Mouse (Mus musculus) ZHBTc4 (cell line): ENCODE measurements around the gene Samd4b.
A peak's percentile ranks its signal among the peaks of the same experiment; 100 is the strongest.
"Not testable (repeated sequence)": the region's sequence is repeated elsewhere in the genome, so short reads cannot be mapped to it uniquely, and the experiment has no call there.

ENCODE experiments used
- DNase-seq: peaks from one replicate; pipeline ENCODE4 v3.0.0-alpha.2; 2011; ENCODE audit warnings: low read depth, low spot score

Samd4b gene

GRCm38 (mm10) chr7:28561967-28562366, 36.0 kb downstream of the Samd4b start:
- DNase-seq, result no peak

- no peak for DNase-seq
Observed at GRCm38 (mm10) chr7:28560856-28561255, 37.1 kb downstream of the Samd4b start.

- peak; percentile 60 for DNase-seq
Observed at GRCm38 (mm10) chr7:28558486-28558885, 39.5 kb downstream of the Samd4b start.

- DNase-seq, result no peak
Observed at GRCm38 (mm10) chr7:28557708-28558107, 40.2 kb downstream of the Samd4b start.

GRCm38 (mm10) chr7:28557069-28557468, 40.9 kb downstream of the Samd4b start:
- DNase-seq, result no peak

- DNase-seq, result peak; percentile 63
Observed at GRCm38 (mm10) chr7:28555939-28556535, 41.9 kb downstream of the Samd4b start.

- DNase-seq, result no peak
Observed at GRCm38 (mm10) chr7:28553076-28553475, 44.9 kb downstream of the Samd4b start.

- DNase-seq, result no peak
Observed at GRCm38 (mm10) chr7:28547628-28548027, 50.3 kb downstream of the Samd4b start.

GRCm38 (mm10) chr7:28547154-28547553, 50.8 kb downstream of the Samd4b start, which contains the start of gene Nccrp1:
Gene Nccrp1, minus strand, starts transcription at chr7:28547254.
- DNase-seq, result no peak

GRCm38 (mm10) chr7:28546649-28547048, 51.3 kb downstream of the Samd4b start:
- DNase-seq, result no peak

- DNase-seq, result no peak
Observed at GRCm38 (mm10) chr7:28545891-28546210, 52.1 kb downstream of the Samd4b start.

GRCm38 (mm10) chr7:28545048-28545890, 52.7 kb downstream of the Samd4b start:
- DNase-seq, result peak; percentile 69

GRCm38 (mm10) chr7:28544051-28544601, 53.8 kb downstream of the Samd4b start:
- no peak for DNase-seq

GRCm38 (mm10) chr7:28540526-28540925, 57.4 kb downstream of the Samd4b start, which contains the start of gene Sycn:
Gene Sycn, plus strand, starts transcription at chr7:28540885.
- DNase-seq, result no peak

- DNase-seq, result not testable (repeated sequence)
Observed at GRCm38 (mm10) chr7:28538886-28539285, 59.1 kb downstream of the Samd4b start.

GRCm38 (mm10) chr7:28532005-28532404, 65.9 kb downstream of the Samd4b start:
- no peak for DNase-seq

- DNase-seq, result peak; percentile 95
Observed at GRCm38 (mm10) chr7:28527922-28528719, 69.8 kb downstream of the Samd4b start.

- DNase-seq, result not testable (repeated sequence)
Observed at GRCm38 (mm10) chr7:28522536-28522935, 75.4 kb downstream of the Samd4b start, which contains the start of gene Ifnl3. Gene Ifnl3, plus strand, starts transcription at chr7:28522836.

GRCm38 (mm10) chr7:28511441-28511840, 86.5 kb downstream of the Samd4b start:
- DNase-seq, result no peak

GRCm38 (mm10) chr7:28510405-28510974, 87.5 kb downstream of the Samd4b start, which contains the start of gene Ifnl2:
Gene Ifnl2, minus strand, starts transcription at chr7:28510455.
- not testable (repeated sequence) for DNase-seq

- DNase-seq, result not testable (repeated sequence)
Observed at GRCm38 (mm10) chr7:28509121-28509520, 88.8 kb downstream of the Samd4b start.
